In genomic region chr5:33688278-33689220, GRCm38 (mm10) we compare ENCODE assay signal across 9 mouse cellular contexts. TPM values are rescaled to one million over a fixed set of nuclear protein-coding genes. Genes with fewer than 3 reads are reported as not detected.
A peak's percentile ranks its signal among the peaks of the same experiment; 100 is the strongest.
DNase-seq lines count a peak whose midpoint lies in the region; ATAC-seq and TF ChIP-seq lines count a peak whose summit lies in the region.
"Had no signal": no experiment of that assay in that cellular context is flagged by ENCODE, and none has a peak within 500 bp of the region (broad histone marks: within the 10 kb centered on the region; RNA-seq: fewer than 3 reads in every experiment).

No protein-coding gene starts in this region.

- no peak for ATAC-seq in kidney, postnatal 0 days (replicated peaks; ENCODE audit: low FRiP score, low read depth)
- ATAC-seq in forebrain, embryonic 12.5 days (ENCODE audit: low FRiP score) = no peak
- no peak for ATAC-seq in neural tube, embryonic 12.5 days (ENCODE audit: low FRiP score, low read depth)
- ATAC-seq in liver, embryonic 12.5 days = no peak

- 62% methylated on average over 14 of the region's 14 CpGs for WGBS in kidney, postnatal 0 days
- 44% methylated on average over 14 of the region's 14 CpGs for WGBS in forebrain, embryonic 12.5 days
- WGBS in limb, embryonic 10.5 days = 68% methylated on average over 14 of the region's 14 CpGs
- WGBS in neural tube, embryonic 12.5 days = 52% methylated on average over 14 of the region's 14 CpGs
- WGBS in liver, embryonic 12.5 days (ENCODE audit: insufficient replicate concordance) = 60% methylated on average over 14 of the region's 14 CpGs

- H3K4me2 ChIP-seq in kidney, postnatal 0 days (ENCODE audit: low read length) = no peak overlapping the region
- peak overlapping the region; percentile 42 for H3K4me2 ChIP-seq in forebrain, embryonic 12.5 days
- H3K4me2 ChIP-seq in neural tube, embryonic 12.5 days (replicated peaks) = peak overlapping the region; percentile 45
- no peak overlapping the region for H3K4me2 ChIP-seq in liver, embryonic 12.5 days

- peak overlapping the region; percentile 62; the same call in 1 of the 2 replicates for H3K27ac ChIP-seq in kidney, postnatal 0 days
- H3K27ac ChIP-seq in forebrain, embryonic 12.5 days = peak overlapping the region; percentile 93
- H3K27ac ChIP-seq in limb, embryonic 10.5 days = peak overlapping the region; percentile 85
- H3K27ac ChIP-seq in neural tube, embryonic 12.5 days = peak overlapping the region; percentile 28; the same call in 1 of the 2 replicates
- H3K27ac ChIP-seq in liver, embryonic 12.5 days = no peak overlapping the region

- H3K27me3 ChIP-seq in kidney, postnatal 0 days (ENCODE audit: insufficient read depth, low read length) = no peaks in the 10 kb centered on the region
- H3K27me3 ChIP-seq in forebrain, embryonic 12.5 days = peaks cover 75% of the 10 kb centered on the region
- H3K27me3 ChIP-seq in limb, embryonic 10.5 days (ENCODE audit: low read depth, poor library complexity, severe bottlenecking) = peaks cover 35% of the 10 kb centered on the region
- peaks cover 10% of the 10 kb centered on the region for H3K27me3 ChIP-seq in neural tube, embryonic 12.5 days (replicated peaks)
- peaks cover 33% of the 10 kb centered on the region for H3K27me3 ChIP-seq in liver, embryonic 12.5 days (replicated peaks)

- peaks cover 23% of the 10 kb centered on the region for H3K4me1 ChIP-seq in kidney, postnatal 0 days (replicated peaks; ENCODE audit: insufficient read depth, low read length)
- peaks cover 62% of the 10 kb centered on the region for H3K4me1 ChIP-seq in forebrain, embryonic 12.5 days
- peaks cover 51% of the 10 kb centered on the region for H3K4me1 ChIP-seq in limb, embryonic 10.5 days
- peaks cover 56% of the 10 kb centered on the region for H3K4me1 ChIP-seq in neural tube, embryonic 12.5 days
- H3K4me1 ChIP-seq in liver, embryonic 12.5 days = peaks cover 43% of the 10 kb centered on the region

- no peak for DNase-seq in kidney, postnatal 0 days (ENCODE audit: low spot score)
- DNase-seq in kidney, adult 9 months = no peak
- no peak for DNase-seq in limb, embryonic 10.5 days (ENCODE audit: low spot score)
- no peak for DNase-seq in layer of hippocampus, adult 18-20 months (ENCODE audit: low spot score in 2 of 2)
- no peak for DNase-seq in layer of hippocampus, postnatal 25 days (ENCODE audit: extremely low spot score in 1 of 2, low spot score in 1 of 2)
- DNase-seq: adrenal gland, adult 8-10 months had no signal

- no peak for TF ChIP-seq CTCF in kidney, postnatal 0 days (IDR thresholded peaks at IDR 0.05; ENCODE audit: low read depth)

- H3K9me3 ChIP-seq in kidney, postnatal 0 days (replicated peaks; ENCODE audit: low read length) = no peaks in the 10 kb centered on the region
- no peaks in the 10 kb centered on the region for H3K9me3 ChIP-seq in forebrain, embryonic 12.5 days
- H3K9me3 ChIP-seq in limb, embryonic 10.5 days (replicated peaks) = no peaks in the 10 kb centered on the region
- no peaks in the 10 kb centered on the region for H3K9me3 ChIP-seq in neural tube, embryonic 12.5 days
- no peaks in the 10 kb centered on the region for H3K9me3 ChIP-seq in liver, embryonic 12.5 days (replicated peaks)

- H3K4me3 ChIP-seq in kidney, postnatal 0 days (replicated peaks; ENCODE audit: low read depth, low read length) = no peak overlapping the region
- H3K4me3 ChIP-seq in forebrain, embryonic 12.5 days (replicated peaks) = no peak overlapping the region
- no peak overlapping the region for H3K4me3 ChIP-seq in limb, embryonic 10.5 days
- H3K4me3 ChIP-seq in neural tube, embryonic 12.5 days = no peak overlapping the region
- no peak overlapping the region for H3K4me3 ChIP-seq in liver, embryonic 12.5 days

- no peak overlapping the region for H3K9ac ChIP-seq in kidney, postnatal 0 days (ENCODE audit: low read depth, low read length)
- peak overlapping the region; percentile 45 for H3K9ac ChIP-seq in forebrain, embryonic 12.5 days
- peak overlapping the region; percentile 34 for H3K9ac ChIP-seq in neural tube, embryonic 12.5 days
- H3K9ac ChIP-seq in liver, embryonic 12.5 days = no peak overlapping the region

- H3K36me3 ChIP-seq in kidney, postnatal 0 days (ENCODE audit: insufficient read depth, low read length) = no peaks in the 10 kb centered on the region
- no peaks in the 10 kb centered on the region for H3K36me3 ChIP-seq in forebrain, embryonic 12.5 days (replicated peaks)
- H3K36me3 ChIP-seq in limb, embryonic 10.5 days = no peaks in the 10 kb centered on the region
- H3K36me3 ChIP-seq in neural tube, embryonic 12.5 days = no peaks in the 10 kb centered on the region
- H3K36me3 ChIP-seq in liver, embryonic 12.5 days = no peaks in the 10 kb centered on the region

RNA-seq across cellular contexts. Expression of gene Tmem129, which starts 30.3 kb away (rescaled TPM):
- polyA plus RNA-seq in kidney, postnatal 0 days (2015; fragmentation: Nextera tagmentation; extraction: Ambion mirVana) = 26.4 and 29.5 TPM in 2 replicates
- polyA plus RNA-seq in forebrain, embryonic 12.5 days (2016; fragmentation: Nextera tagmentation; extraction: Ambion mirVana) = 34.6 and 39.6 TPM in 2 replicates
- polyA plus RNA-seq in limb, embryonic 10.5 days (2016; fragmentation: Nextera tagmentation; extraction: Ambion mirVana) = 40.5 and 47.2 TPM in 2 replicates
- polyA plus RNA-seq in neural tube, embryonic 12.5 days (2016; fragmentation: Nextera tagmentation; extraction: Ambion mirVana) = 30.3 and 31.5 TPM in 2 replicates
- polyA plus RNA-seq in liver, embryonic 12.5 days (2016; fragmentation: Nextera tagmentation; extraction: Ambion mirVana) = 26.4 and 27.3 TPM in 2 replicates
- 10 to 100 TPM; 22.6 to 23.4 TPM for total RNA-seq in layer of hippocampus, adult 18-20 months (2021)
- total RNA-seq in layer of hippocampus, postnatal 25 days (2021) = 10 to 100 TPM; 23.7 to 25.1 TPM

RNA-seq across cellular contexts. Expression of gene Tacc3, which starts 30.6 kb away (rescaled TPM):
- polyA plus RNA-seq in kidney, postnatal 0 days (2015; fragmentation: Nextera tagmentation; extraction: Ambion mirVana) = 74.3 and 84.9 TPM in 2 replicates
- polyA plus RNA-seq in forebrain, embryonic 12.5 days (2016; fragmentation: Nextera tagmentation; extraction: Ambion mirVana) = 265 and 272 TPM in 2 replicates
- polyA plus RNA-seq in limb, embryonic 10.5 days (2016; fragmentation: Nextera tagmentation; extraction: Ambion mirVana) = 323 and 325 TPM in 2 replicates
- polyA plus RNA-seq in neural tube, embryonic 12.5 days (2016; fragmentation: Nextera tagmentation; extraction: Ambion mirVana) = 150 and 160 TPM in 2 replicates
- polyA plus RNA-seq in liver, embryonic 12.5 days (2016; fragmentation: Nextera tagmentation; extraction: Ambion mirVana) = 199 and 203 TPM in 2 replicates
- total RNA-seq in layer of hippocampus, adult 18-20 months (2021) = 1 to 10 TPM; 3.2 to 3.3 TPM
- total RNA-seq in layer of hippocampus, postnatal 25 days (2021) = 1 to 10 TPM; 5.2 to 8.3 TPM

RNA-seq across cellular contexts. Expression of gene Fgfr3, which starts 32.9 kb away (rescaled TPM):
- 14.4 and 15.0 TPM in 2 replicates for polyA plus RNA-seq in kidney, postnatal 0 days (2015; fragmentation: Nextera tagmentation; extraction: Ambion mirVana)
- polyA plus RNA-seq in forebrain, embryonic 12.5 days (2016; fragmentation: Nextera tagmentation; extraction: Ambion mirVana) = 83.6 and 111 TPM in 2 replicates
- 4.9 and 10.5 TPM in 2 replicates for polyA plus RNA-seq in limb, embryonic 10.5 days (2016; fragmentation: Nextera tagmentation; extraction: Ambion mirVana)
- polyA plus RNA-seq in neural tube, embryonic 12.5 days (2016; fragmentation: Nextera tagmentation; extraction: Ambion mirVana) = 58.5 and 62.5 TPM in 2 replicates
- 4.5 and 4.8 TPM in 2 replicates for polyA plus RNA-seq in liver, embryonic 12.5 days (2016; fragmentation: Nextera tagmentation; extraction: Ambion mirVana)
- total RNA-seq in layer of hippocampus, adult 18-20 months (2021) = 100 to 1,000 TPM; 120 to 122 TPM
- total RNA-seq in layer of hippocampus, postnatal 25 days (2021) = 100 to 1,000 TPM; 107 to 123 TPM

RNA-seq across cellular contexts. Expression of gene Slbp, which starts 36.2 kb away (rescaled TPM):
- 146 and 172 TPM in 2 replicates for polyA plus RNA-seq in kidney, postnatal 0 days (2015; fragmentation: Nextera tagmentation; extraction: Ambion mirVana)
- 265 and 268 TPM in 2 replicates for polyA plus RNA-seq in forebrain, embryonic 12.5 days (2016; fragmentation: Nextera tagmentation; extraction: Ambion mirVana)
- 340 and 345 TPM in 2 replicates for polyA plus RNA-seq in limb, embryonic 10.5 days (2016; fragmentation: Nextera tagmentation; extraction: Ambion mirVana)
- polyA plus RNA-seq in neural tube, embryonic 12.5 days (2016; fragmentation: Nextera tagmentation; extraction: Ambion mirVana) = 183 and 184 TPM in 2 replicates
- 326 and 340 TPM in 2 replicates for polyA plus RNA-seq in liver, embryonic 12.5 days (2016; fragmentation: Nextera tagmentation; extraction: Ambion mirVana)
- total RNA-seq in layer of hippocampus, adult 18-20 months (2021) = 10 to 100 TPM; 19.5 to 21.0 TPM
- 10 to 100 TPM; 22.4 to 22.5 TPM for total RNA-seq in layer of hippocampus, postnatal 25 days (2021)

RNA-seq across cellular contexts. Expression of gene Gm9903, which starts 58.8 kb away (rescaled TPM):
- 0.64 and 0.68 TPM in 2 replicates for polyA plus RNA-seq in kidney, postnatal 0 days (2015; fragmentation: Nextera tagmentation; extraction: Ambion mirVana)
- 0.46 and 0.51 TPM in 2 replicates for polyA plus RNA-seq in forebrain, embryonic 12.5 days (2016; fragmentation: Nextera tagmentation; extraction: Ambion mirVana)
- polyA plus RNA-seq in limb, embryonic 10.5 days (2016; fragmentation: Nextera tagmentation; extraction: Ambion mirVana) = 0.30 and 0.91 TPM in 2 replicates
- 0.49 and 0.61 TPM in 2 replicates for polyA plus RNA-seq in neural tube, embryonic 12.5 days (2016; fragmentation: Nextera tagmentation; extraction: Ambion mirVana)
- polyA plus RNA-seq in liver, embryonic 12.5 days (2016; fragmentation: Nextera tagmentation; extraction: Ambion mirVana) = 0.11 and 0.19 TPM in 2 replicates
- total RNA-seq in layer of hippocampus, adult 18-20 months (2021) = under 1 TPM; 0.56 to 0.77 TPM
- total RNA-seq in layer of hippocampus, postnatal 25 days (2021) = 1 to 10 TPM in 1 of 2 experiments, under 1 TPM in 1; 0.59 to 1.4 TPM

Comparison
In these comparisons a context has a peak if more than half of its experiments do, and no peak if none do; other contexts are left out.
1. H3K4me2 ChIP-seq: peak in forebrain, embryonic 12.5 days (single experiment) and neural tube, embryonic 12.5 days (single experiment); none in kidney, postnatal 0 days (single experiment) and liver, embryonic 12.5 days (single experiment).
2. H3K9ac ChIP-seq: peak in forebrain, embryonic 12.5 days (single experiment) and neural tube, embryonic 12.5 days (single experiment); none in kidney, postnatal 0 days (single experiment) and liver, embryonic 12.5 days (single experiment).